Mouse (Mus musculus) spleen, postnatal 0 days (tissue): ENCODE results near the gene Hist2h2bb. TPM values are rescaled to one million over a fixed set of nuclear protein-coding genes. Genes with fewer than 3 reads are reported as not detected.

Source experiments
- polyA plus RNA-seq: library from polyadenylated mRNA; unstranded; fragments of >200 nt; fragmentation: Nextera tagmentation; extraction: Ambion mirVana; gene quantifications from 2 replicates; pipeline ENCODE4 v1.2.1, GENCODE M21; 2015

The Hist2h2bb gene
- 27.1 and 37.8 TPM in 2 replicates for polyA plus RNA-seq

DNA sequence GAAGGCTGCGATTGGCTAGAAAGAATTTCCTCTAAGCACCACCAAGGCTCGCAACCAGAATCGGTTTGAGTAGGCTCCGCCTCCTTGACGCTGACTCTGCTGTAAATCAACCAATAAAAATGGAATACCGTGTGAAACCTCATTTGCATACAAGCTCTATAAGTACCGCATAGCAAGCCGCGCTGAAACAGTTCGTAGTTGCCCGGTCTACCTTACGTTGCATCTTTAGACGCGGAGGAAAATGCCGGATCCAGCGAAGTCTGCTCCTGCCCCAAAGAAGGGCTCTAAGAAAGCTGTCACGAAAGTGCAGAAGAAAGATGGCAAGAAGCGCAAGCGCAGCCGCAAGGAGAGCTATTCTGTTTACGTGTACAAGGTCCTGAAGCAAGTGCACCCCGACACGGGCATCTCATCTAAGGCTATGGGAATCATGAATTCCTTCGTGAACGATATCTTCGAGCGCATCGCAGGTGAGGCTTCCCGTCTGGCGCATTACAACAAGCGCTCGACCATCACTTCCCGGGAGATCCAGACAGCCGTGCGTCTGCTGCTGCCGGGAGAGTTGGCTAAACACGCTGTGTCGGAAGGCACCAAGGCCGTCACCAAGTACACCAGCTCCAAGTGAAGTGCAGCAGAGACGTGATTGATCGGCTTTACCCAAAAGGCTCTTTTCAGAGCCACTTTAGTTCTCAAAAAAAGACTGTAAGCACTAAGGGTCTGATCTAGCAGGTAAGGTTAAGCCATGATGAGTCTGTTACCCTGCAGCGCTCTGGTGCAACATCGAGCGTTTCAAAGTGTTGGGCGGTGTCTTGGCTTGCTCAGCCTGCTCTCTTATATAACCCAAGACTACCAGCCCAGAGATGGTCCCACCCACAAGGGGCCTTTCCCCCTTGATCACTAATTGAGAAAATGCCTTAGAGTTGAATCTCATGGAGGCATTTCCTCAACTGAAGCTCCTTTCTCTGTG lies at the start of gene Hist2h2bb:
Gene Hist2h2bb (plus strand): TSS at position 242 of the 964 bp plus-strand sequence.

DNA sequence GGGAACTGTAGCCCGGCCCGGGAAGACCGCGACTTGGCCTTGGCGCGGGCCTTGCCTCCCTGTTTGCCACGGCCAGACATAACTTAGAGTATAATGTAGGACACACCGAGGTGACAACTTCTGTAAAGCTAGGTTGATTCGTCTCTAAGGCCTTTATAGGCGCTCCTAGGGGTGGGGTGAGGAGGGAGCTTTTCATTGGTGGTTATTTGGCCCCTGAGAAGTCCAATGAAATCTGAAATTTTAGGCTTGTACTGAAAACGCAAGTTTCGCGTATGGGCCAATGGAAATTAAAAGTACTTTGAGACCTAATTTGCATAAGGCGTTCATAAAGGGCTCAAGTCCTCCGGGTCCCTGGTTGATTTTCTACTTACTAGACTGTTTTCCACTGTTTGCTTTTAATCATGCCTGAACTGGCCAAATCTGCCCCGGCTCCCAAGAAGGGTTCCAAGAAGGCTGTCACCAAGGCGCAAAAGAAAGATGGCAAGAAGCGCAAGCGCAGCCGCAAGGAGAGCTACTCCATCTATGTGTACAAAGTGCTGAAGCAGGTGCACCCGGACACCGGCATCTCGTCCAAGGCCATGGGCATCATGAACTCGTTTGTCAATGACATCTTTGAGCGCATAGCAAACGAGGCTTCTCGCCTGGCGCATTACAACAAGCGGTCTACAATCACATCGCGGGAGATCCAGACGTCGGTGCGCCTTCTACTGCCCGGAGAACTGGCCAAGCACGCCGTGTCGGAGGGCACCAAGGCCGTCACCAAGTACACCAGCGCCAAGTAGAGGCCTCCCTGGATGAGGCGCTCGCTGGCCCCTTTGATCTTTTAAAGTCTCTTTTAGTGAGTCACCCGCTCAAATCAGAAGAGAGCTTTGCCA lies 48.5 kb upstream of the Hist2h2bb start, which contains the start of the genes Hist2h2ac and Hist2h2be:
Gene Hist2h2ac (minus strand): TSS at position 116 of the 875 bp plus-strand sequence.
Gene Hist2h2be (plus strand): TSS at position 355 of the 875 bp plus-strand sequence.

DNA sequence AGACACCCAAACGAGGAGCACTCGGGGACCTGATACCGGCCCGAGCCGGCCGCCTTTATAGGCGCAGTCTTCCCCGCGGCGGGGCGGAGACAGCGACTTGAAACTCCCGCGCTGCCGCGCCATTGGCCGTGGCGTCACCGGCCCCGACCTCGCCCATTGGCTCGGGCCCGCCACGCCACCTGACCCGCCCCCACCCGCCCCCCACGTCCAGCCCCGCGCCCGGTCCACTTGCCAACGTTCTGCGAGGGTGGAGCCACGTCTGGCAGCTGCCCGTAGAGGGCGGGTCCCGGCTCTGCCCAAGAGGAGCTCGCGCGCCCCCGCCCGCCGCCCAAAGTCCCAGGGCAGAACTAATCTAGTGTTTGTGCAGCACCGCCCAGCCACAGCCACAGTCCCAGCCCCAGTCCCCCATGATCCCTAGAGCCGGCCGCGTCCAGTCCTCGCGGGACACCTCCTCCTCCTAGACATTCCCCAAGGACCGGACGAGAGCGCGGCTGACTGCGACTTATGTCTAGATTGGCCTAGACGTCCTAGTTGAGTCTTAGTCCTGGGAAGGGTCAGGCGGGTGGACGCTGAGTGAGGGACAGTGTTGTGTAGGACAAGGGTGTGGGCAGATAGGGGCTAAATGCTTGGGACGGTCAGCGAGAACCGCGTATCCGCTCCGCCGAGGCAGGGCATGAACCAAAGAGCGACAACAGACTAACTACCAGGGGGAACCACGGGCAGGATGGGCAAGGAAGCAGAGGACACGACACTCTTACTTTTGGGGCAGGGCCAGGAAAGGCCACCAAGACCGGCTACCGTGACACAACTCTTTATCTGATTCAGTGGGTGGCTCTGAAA lies 30.4 kb upstream of the Hist2h2bb start, which contains the start of gene Hist2h3c2:
Gene Hist2h3c2 (minus strand): TSS at position 174 of the 840 bp plus-strand sequence.

DNA sequence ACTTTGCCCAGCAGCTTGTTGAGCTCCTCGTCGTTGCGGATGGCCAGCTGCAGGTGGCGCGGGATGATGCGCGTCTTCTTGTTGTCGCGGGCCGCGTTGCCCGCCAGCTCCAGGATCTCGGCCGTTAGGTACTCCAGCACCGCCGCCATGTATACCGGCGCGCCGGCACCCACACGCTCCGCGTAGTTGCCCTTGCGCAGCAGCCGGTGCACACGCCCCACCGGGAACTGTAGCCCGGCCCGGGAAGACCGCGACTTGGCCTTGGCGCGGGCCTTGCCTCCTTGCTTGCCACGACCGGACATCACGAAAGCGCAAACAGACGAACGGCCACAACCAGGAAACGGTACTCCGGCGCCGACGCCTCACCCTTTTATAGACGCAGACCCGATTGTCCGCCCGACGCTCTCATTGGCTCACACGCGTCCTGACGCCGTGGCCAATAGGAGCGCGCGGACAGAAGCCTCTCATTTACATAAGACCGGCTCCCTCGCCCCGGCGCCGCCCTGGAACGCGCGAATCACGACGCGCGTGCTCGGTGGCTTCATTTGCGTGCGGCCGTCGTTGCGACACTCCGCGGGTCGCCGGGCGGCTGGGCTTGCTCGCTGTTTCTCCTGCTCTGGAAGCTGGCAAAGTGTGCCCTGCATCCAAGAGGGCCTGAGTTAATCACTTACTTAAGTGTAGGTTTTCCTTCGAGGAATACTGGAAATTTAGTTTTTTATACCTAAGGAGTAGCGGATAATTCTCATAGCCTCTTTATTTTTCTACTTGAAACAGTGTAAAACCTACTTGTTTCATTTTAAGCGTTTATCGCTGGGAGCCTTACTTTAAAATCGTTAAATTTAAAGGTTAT lies 29.4 kb upstream of the Hist2h2bb start, which contains the start of gene Hist2h2aa2:
Gene Hist2h2aa2 (minus strand): TSS at position 328 of the 850 bp plus-strand sequence.

DNA sequence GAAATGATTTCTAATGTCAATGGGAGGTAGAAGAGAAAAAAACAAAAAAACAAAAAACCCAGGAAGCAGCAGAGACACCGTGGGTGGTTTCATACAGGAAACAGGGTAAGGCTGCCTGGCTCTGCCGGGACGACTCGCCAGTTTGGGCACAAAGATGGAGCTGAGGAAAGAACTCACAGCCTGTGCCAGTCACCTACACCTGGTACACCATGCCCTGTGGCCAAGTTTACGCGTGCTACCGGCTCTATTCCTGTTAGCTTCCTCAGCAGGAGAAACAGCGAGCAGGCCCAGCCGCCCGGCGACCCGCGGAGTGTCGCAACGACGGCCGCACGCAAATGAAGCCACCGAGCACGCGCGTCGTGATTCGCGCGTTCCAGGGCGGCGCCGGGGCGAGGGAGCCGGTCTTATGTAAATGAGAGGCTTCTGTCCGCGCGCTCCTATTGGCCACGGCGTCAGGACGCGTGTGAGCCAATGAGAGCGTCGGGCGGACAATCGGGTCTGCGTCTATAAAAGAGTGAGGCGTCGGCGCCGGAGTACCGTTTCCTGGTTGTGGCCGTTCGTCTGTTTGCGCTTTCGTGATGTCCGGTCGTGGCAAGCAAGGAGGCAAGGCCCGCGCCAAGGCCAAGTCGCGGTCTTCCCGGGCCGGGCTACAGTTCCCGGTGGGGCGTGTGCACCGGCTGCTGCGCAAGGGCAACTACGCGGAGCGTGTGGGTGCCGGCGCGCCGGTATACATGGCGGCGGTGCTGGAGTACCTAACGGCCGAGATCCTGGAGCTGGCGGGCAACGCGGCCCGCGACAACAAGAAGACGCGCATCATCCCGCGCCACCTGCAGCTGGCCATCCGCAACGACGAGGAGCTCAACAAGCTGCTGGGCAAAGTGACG lies 24.3 kb upstream of the Hist2h2bb start, which contains the start of gene Hist2h2aa1:
Gene Hist2h2aa1 (plus strand): TSS at position 495 of the 884 bp plus-strand sequence.

DNA sequence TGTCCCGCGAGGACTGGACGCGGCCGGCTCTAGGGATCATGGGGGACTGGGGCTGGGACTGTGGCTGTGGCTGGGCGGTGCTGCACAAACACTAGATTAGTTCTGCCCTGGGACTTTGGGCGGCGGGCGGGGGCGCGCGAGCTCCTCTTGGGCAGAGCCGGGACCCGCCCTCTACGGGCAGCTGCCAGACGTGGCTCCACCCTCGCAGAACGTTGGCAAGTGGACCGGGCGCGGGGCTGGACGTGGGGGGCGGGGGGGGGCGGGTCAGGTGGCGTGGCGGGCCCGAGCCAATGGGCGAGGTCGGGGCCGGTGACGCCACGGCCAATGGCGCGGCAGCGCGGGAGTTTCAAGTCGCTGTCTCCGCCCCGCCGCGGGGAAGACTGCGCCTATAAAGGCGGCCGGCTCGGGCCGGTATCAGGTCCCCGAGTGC lies 23.1 kb upstream of the Hist2h2bb start, which contains the start of gene Hist2h3c1:
Gene Hist2h3c1 (plus strand): TSS at position 259 of the 430 bp plus-strand sequence.

DNA sequence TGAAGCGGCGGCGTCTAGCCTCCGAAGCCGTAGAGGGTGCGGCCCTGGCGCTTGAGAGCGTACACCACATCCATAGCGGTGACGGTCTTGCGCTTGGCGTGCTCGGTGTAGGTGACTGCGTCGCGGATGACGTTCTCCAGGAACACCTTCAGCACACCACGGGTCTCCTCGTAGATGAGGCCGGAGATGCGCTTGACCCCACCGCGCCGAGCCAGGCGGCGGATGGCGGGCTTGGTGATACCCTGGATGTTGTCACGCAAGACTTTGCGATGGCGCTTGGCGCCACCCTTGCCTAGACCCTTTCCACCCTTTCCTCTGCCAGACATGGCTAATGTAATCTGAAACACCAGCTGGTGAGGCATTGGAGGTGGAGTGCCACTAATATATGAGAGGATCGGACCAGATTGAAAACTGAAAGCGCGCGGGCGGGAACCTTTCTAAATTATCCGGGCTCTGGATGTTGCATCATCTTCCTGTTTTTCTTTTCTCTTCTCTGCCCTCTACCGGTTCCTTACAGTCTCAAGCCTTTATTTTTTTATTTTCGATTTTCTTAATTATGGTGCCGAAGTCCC lies 6.5 kb upstream of the Hist2h2bb start, which contains the start of gene Hist2h4:
Gene Hist2h4 (minus strand): TSS at position 333 of the 572 bp plus-strand sequence.

DNA sequence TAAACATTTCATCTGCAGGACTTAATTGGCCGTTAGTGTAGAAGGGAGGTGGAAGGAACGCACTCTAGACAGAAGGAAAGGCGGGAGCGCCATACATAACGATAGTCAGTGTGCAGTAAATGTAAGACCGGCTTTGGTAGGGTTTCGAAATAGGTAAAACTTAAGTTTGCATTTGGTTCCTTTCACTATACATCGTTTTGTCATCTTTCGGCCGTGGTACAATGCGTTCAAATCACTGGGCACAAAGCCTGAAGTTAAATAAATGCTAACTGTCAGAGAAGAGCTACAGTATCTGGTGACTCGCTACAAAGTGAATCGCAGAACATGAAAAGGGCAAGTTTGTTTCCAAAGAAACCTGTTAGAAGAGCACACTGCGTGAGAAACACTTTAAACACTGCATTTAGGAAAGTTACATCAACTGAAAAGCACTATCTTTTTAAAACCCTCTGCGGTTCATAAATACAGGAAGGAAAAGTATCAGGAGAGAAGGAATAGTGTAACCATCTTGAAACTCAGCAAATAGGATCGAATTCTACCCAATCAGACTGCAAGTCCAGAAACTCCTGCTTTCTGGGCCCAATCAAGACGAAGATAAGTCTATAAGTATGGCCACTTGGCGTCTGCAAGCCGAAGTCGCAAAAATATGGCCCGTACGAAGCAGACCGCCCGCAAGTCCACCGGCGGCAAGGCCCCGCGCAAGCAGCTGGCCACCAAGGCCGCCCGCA lies 1.3 kb upstream of the Hist2h2bb start, which contains the start of gene Hist2h3b:
Gene Hist2h3b (plus strand): TSS at position 604 of the 725 bp plus-strand sequence.

DNA sequence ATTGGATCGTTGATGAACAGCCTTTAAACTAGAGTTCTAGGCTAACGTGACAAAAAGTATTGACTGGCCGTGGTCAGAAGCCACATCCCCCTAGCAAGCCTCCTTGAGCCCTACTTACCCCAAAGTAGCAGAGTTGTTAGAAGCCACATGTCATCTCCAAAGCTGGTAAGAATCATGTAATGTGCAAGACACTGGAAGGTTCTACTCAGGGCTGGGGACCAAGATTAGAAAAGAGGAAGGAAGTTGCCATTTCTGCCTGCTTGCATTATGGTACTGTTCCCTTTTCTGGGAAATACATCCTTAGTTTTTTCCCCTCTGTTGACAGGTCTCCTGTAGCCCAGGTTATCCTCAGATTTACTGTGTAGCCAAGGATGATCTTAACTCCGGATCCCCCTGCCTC lies 24.2 kb downstream of the Hist2h2bb start, which contains the start of gene Fcgr1:
Gene Fcgr1 (minus strand): TSS at position 183 of the 400 bp plus-strand sequence.

Other genes with a start within 250 kb of the Hist2h2bb start
- gene Vps45, start 211.3 kb upstream of the Hist2h2bb start, polyA plus RNA-seq, result 23.9 and 26.4 TPM in 2 replicates
- gene Otud7b, start 165.2 kb upstream of the Hist2h2bb start, polyA plus RNA-seq, result 11.7 and 13.6 TPM in 2 replicates
- gene Mtmr11, start 107.7 kb upstream of the Hist2h2bb start, polyA plus RNA-seq, result 3.3 and 5.4 TPM in 2 replicates
- gene Sf3b4, start 97.4 kb upstream of the Hist2h2bb start, polyA plus RNA-seq, result 77.0 and 80.7 TPM in 2 replicates
- gene Sv2a, start 88.6 kb upstream of the Hist2h2bb start, polyA plus RNA-seq, result 0.94 and 1.4 TPM in 2 replicates
- 63.3 and 67.3 TPM in 2 replicates for gene Bola1, start 50.0 kb upstream of the Hist2h2bb start, polyA plus RNA-seq
- gene Hist2h2ab, start 49.9 kb upstream of the Hist2h2bb start, polyA plus RNA-seq, result 1.0 TPM in 1 of 2 replicates, not detected in the other
- 26.4 and 35.3 TPM in 2 replicates for gene Hist2h2ac, start 48.9 kb upstream of the Hist2h2bb start, polyA plus RNA-seq
- 5.3 and 7.1 TPM in 2 replicates for gene Hist2h2be, start 48.6 kb upstream of the Hist2h2bb start, polyA plus RNA-seq
- gene Hist2h3c2, start 30.6 kb upstream of the Hist2h2bb start, polyA plus RNA-seq, result 23.0 and 25.0 TPM in 2 replicates
- gene Hist2h2aa2, start 29.5 kb upstream of the Hist2h2bb start, polyA plus RNA-seq, result 186 and 191 TPM in 2 replicates
- gene Hist2h2aa1, start 24.3 kb upstream of the Hist2h2bb start, polyA plus RNA-seq, result 81.9 and 88.4 TPM in 2 replicates
- gene Hist2h3c1, start 23.1 kb upstream of the Hist2h2bb start, polyA plus RNA-seq, result 1.7 and 4.4 TPM in 2 replicates
- 105 and 133 TPM in 2 replicates for gene Hist2h4, start 6.4 kb upstream of the Hist2h2bb start, polyA plus RNA-seq
- 216 and 277 TPM in 2 replicates for gene Hist2h3b, start 1.1 kb upstream of the Hist2h2bb start, polyA plus RNA-seq
- gene Fcgr1, start 24.2 kb downstream of the Hist2h2bb start, polyA plus RNA-seq, result 4.8 and 7.0 TPM in 2 replicates
- gene BC107364, start 182.6 kb downstream of the Hist2h2bb start, polyA plus RNA-seq, result not detected in 2 replicates